Mouse (Mus musculus) bone marrow macrophage, adult 2 months (primary cell): Measurements from ENCODE around the gene Mettl23.

Source experiments
- CTCF ChIP-seq: IDR thresholded peaks from 2 replicates; pipeline ENCODE4 v1.5.1; 2012; ENCODE audit warnings: low read depth, mild to moderate bottlenecking, low read length, moderate library complexity
- POLR2A ChIP-seq: IDR thresholded peaks from 2 replicates; pipeline ENCODE4 v1.6.1; 2012; ENCODE audit warnings: mild to moderate bottlenecking, low read depth, low read length, borderline replicate concordance

DNA sequence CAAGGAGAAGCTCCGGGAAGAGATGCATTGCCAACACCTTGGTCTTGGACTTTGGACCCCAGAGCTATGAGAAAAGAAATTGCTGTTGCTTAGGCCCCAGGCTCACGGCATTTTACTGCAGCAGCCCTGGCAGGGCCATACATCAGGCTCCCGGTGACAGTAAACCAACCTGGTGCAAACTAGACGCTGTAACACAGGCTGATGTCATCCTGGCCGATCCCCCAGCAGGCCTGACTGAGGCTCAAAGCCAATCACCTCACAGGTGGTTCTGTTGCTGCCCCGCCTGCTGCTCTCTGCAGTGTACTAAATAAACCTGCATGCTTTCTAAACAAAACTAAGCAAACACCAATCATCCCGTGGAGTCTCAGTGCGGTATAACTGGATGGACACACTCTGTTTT lies 24.4 kb upstream of the Mettl23 start:
- TF ChIP-seq CTCF (no peak), POLR2A (no peak)
